Mouse (Mus musculus) cortical plate, adult 2 months (tissue): ENCODE results near the gene Tead1.

Source experiments
- CTCF ChIP-seq: fragments of 200-500 bp; IDR thresholded peaks from 2 replicates; pipeline ENCODE4 v1.5.1; 2011; ENCODE audit warnings: mild to moderate bottlenecking, control low read depth, low read length; ENCODE audit not compliant: insufficient read depth; ENCODE audit errors: extremely low read depth
- POLR2A ChIP-seq: fragments of 200-500 bp; IDR thresholded peaks from 2 replicates; pipeline ENCODE4 v1.6.1; 2011; ENCODE audit warnings: mild to moderate bottlenecking, low read length, control low read depth; ENCODE audit not compliant: insufficient read depth; ENCODE audit errors: extremely low read depth

- no peak for TF ChIP-seq CTCF
- TF ChIP-seq POLR2A, result no peak
Measured at GRCm38 (mm10) chr7:112946706-112947105, 267.6 kb downstream of the Tead1 start.
